Mouse (Mus musculus) CD4-positive helper T cell, adult 2 months (primary cell): ENCODE results near the gene Dlg2.
"Not testable (repeated sequence)": the region's sequence is repeated elsewhere in the genome, so short reads cannot be mapped to it uniquely, and the experiment has no call there.

Experiments
- DNase-seq: peaks from one replicate; pipeline ENCODE4 v3.0.0-alpha.2; 2012; ENCODE audit warnings: low read depth, missing footprints, low spot score

The Dlg2 gene

DNA sequence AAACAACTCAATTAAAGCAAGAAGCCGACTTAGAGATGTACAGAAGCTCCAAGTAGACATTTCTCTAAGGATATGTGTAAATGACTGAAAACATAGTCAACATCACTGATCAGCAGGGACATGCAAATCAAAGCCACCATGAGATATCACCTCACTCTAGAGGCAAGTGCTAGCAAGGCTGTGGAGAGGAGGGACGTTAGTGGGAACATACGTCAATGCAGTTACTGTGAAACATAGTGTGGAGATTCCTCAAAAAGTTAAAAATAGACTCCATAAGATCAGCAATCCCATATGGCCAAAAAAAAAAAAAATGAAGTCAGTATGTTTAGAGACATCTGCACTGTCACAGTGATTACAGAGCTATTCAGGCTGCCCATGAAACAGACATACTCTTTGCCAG lies 349.2 kb downstream of the Dlg2 start:
- no peak for DNase-seq

DNA sequence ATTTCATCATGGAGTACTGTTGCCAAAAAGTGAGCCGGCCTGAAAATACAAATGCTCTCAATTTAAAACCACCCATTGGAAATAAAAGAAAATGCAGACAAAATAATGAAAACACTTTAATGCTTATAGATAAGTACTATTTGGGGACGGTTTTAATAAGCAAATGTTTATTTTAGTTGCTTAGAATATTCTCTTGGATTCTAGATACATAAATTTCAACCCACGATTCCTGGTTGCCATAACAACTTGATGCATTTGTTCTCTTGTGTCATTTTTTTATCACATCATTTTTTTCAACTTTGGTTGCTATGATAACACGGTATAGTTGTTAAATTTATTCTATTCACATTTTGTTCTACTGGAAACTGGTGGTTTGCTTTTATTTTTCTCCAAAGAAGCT lies 364.8 kb downstream of the Dlg2 start:
- DNase-seq = no peak

DNA sequence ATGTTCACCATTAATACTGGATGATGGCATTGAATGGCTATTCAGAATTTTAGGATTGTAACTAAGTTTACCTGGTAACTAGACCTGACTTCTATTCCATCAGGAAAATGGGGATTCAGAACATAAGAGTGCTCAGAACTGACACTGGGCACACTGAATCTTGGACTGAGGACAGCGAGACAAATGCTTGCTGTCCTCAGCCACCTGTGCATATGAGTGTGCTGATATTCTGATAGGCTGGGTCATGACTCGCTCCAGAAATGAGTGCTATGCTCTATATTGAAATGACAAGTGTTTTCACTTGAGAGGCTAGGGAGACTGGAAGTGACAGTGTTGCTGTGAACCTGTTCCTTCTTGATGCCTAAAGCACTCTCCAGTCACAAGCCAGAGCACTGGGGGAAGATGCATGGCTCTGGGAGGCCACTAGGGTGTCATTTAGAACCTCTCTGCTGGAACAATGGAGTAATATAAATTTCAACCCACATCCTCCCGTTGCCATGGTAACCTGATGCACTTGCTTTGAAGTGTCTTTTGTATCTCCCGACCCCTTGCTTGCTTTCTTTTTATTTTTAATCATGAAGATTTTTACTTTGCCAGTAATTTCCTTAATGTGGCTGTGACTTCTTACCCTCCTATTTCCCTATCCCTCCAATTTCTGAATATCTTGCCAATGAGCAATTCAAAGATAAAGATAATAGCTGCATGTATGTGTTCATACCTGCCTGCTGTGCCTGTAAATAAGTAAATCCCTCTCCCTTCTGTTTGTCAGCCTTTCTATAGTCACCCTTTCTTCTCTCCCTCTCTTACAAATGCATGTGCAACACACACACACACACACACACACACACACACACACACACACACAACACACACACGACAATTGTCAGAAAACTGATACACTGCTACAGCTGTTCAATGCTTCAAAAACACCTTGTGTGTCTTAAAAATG lies 367.1 kb downstream of the Dlg2 start:
- DNase-seq = no peak

DNA sequence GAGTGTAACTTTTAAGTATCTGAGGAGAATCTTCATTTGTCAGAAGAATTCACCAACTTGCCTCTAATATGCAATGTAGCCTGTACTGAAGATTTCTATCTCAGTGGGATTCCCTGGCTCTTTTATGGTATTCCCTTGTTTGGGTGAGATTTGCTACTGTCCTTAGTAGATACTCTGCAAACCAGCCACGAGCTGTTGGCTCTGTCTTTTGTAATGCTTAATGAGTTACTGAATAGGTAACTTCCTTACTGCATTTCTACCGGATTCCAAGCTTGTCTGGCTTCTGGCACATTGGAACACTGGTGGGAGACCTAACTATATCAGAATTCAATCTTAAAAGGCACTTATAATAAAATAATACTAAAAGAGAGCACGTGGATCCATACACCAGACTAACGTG lies 400.3 kb downstream of the Dlg2 start:
- not testable (repeated sequence) for DNase-seq

DNA sequence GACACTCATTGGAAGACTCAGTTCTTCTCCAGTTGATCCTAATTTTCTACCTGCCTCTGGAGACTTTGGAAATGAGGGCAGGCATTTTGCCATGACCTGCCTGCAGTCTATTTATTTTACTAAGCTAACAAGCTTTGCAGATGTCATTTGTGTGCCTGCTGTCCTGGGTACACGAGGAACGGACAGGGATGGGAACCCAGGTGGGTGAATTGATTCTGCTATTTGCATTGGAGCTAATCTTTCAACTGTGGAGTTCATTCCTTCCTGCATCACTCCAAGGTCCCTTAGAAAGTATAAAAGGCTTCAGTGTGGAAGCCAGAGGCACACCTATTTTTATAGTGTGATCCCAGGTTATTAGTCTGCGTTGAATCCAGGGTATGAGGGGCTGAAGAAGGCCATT lies 406.3 kb downstream of the Dlg2 start:
- DNase-seq = no peak

DNA sequence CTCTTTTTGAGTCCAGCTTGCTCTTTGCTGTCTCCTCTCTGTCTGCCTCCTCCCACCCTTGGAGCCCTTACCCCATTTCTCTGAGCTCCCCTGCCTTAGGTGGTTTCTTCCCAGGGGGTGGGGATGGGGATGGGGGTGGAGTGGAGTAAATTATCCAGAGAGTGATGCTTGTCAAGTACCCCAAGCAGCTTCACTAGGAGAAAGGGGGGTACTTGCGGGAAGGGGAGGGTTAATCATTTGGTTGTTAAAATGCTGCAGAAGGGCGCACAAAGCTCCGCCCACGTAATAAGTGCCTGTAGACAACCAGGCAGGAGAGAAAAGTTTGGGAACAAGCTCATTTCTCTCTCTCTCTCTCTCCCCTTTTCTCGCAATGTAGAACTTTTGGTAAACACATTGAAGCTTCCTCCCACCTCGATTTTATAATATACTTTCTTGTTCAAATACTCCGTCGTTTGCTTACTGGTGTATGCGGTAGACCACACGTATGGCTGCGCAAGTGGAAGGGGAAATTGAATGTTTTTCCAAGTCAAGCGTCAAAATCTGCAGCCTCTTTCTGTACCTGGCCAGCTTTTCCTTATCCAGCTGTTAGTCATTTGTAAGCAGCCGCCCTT lies 410.0 kb downstream of the Dlg2 start:
- no peak for DNase-seq

DNA sequence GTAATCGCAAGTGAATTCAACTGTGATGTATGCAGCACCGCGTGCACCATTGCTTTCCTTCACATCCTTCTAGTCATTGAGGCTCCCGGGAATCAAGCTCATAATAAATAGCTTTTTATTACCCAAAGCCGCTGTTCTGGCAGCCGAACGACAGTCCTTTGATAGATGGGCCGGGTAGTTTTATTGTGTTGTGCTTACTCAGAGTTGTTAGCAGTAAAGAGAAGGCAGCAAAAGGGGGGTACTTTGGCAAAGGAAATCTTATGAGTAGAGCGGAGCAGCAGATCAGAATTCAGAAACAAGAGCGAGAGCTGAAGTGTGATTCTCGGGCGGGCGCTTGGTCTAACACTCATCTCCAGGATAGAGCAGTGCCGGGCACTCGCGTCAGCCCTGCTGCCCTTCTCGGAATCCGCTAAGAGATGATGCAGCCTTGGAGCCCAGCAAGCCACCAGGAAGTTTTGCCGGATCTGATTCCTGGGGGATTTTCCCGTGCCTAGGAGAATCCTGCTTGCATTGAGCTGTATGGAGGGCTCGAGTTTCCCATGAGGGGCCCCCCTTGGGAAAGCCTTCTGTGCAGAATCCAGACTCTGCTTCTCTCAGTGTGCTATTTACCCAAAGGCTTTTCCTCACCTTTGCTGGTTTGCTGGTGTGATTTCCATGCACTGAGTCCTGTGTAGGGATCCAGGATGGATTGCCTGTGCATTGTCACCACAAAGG lies 410.7 kb downstream of the Dlg2 start:
- DNase-seq = no peak

DNA sequence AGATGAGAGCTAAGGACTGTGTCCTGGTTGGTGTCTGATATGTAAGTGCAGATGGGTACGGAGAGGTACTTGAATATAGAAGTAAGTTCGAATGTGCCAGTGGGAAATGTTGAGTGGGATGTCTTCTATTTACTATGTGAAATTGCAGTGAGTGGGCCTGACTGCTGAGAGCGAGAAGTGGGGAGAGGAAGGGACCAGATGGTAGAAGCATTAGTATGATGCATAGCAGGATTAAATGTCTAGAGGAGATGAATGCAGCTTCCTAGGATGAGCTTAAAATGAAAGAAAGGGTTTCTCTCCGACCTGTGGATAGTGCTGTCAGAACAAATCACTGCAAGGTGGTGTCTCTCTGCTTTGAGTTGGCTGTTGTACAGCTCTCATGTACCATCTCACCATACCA lies 451.0 kb downstream of the Dlg2 start:
- DNase-seq = no peak

DNA sequence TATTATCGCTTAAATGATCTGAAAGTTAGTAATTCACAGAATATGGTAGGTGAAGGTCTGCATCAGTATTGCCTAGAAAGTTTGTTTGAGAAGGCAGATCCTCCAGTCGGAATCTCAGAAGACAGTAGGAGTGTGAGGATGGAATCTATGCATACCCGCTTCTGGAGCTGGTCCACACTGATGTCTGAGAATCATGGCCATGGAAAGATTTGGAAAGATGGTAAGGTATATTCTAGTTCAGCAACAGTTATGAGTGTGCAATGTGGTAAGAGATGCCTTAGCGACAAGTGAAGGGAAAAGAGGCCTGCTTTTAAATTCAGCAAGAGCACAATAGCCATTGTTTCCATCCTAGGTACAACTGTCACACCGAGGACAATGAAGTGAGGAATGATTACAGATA lies 464.3 kb downstream of the Dlg2 start:
- DNase-seq = no peak

DNA sequence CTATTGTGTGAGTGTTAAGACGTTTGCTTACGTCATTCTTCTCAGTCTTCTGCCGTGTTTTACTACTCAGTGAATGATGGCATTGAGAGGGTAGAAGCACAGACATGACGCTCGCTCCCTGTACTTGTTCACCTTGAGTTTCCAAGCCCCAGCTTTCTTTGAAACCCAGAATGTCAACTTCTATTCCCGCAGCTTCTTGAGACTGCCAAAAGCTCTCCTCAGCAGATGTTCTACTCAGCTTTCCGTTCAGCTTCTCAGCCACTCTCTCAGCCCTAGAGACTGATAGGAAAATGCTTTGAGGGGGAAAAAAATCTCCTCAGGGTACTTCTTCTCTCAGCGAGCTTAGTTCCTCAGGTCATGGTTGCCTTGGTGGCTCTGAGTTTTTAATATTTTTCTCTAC lies 470.6 kb downstream of the Dlg2 start:
- DNase-seq = no peak

DNA sequence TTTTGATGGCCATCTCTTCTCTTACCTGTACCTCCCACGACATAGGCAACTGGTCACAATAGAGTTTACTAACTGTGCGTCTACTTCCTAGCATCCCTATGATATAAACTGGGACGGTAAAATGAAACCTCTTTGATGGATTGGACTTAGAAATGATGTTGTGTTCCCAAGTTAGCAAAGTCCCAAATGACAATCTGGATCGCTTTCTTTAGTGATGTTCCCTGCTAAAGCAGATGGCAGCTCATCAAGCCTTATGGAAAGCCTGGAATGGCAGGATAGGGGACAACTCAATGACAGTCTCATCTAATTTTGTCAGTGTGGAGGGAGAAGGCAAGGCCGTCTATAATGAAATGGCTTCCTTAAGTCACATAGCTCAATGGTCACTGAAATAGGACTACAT lies 472.7 kb downstream of the Dlg2 start:
- DNase-seq = no peak

DNA sequence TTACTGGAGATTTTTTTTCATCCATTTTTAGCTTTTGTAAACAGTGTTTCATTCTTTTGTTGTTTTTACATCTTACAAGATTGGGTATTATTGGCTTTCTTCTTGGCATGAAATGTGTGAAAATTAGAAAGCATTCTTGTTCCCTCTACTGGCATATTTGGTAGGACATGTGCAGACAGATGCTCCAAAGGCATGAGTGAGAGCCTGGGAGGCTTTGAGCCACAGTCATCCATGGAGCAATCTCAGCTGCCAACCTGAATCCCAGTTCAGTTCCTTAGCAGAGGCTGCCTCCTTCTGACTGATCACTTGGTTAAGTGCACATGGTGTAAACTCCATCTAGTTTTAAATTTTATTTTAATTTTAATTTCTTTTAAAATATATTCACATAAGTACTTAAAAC lies 500.8 kb downstream of the Dlg2 start:
- DNase-seq = no peak

DNA sequence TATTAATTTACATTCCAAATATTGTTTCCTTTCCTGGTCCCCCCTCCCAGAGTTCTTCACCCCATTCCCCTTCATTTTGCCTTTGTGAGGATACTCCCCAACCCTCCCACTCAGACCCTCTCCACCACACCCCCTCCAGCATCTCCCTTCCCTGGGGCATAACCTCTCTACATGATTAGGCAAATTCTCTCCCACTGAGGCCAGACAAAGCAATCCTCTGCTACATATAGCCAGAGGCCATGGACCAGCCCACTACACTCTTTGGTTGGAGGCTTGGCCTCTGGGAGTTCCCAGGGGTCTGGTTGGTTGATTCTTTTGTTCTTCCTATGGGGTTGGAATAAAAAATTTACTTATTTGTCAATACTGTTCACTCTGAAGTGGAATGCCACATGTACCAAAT lies 505.6 kb downstream of the Dlg2 start:
- no peak for DNase-seq

DNA sequence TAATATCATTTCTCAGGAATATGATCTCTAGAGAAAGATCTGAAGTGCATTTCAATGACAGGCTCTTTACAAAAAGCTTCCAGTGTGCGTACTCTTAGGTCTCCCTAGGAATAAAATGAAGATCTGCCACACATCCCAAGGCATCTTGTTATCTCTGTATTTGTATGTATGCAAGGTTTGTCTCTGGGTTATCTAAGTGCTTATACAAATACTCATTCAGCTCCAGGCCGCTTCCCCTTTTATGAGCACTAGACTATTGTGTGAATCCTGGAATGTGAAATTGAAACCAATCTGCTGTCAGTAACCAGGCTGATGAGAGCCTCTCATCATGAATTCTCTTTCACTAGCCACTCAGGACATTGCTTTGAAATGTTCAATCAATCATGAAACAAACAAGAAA lies 534.2 kb downstream of the Dlg2 start:
- DNase-seq = no peak

DNA sequence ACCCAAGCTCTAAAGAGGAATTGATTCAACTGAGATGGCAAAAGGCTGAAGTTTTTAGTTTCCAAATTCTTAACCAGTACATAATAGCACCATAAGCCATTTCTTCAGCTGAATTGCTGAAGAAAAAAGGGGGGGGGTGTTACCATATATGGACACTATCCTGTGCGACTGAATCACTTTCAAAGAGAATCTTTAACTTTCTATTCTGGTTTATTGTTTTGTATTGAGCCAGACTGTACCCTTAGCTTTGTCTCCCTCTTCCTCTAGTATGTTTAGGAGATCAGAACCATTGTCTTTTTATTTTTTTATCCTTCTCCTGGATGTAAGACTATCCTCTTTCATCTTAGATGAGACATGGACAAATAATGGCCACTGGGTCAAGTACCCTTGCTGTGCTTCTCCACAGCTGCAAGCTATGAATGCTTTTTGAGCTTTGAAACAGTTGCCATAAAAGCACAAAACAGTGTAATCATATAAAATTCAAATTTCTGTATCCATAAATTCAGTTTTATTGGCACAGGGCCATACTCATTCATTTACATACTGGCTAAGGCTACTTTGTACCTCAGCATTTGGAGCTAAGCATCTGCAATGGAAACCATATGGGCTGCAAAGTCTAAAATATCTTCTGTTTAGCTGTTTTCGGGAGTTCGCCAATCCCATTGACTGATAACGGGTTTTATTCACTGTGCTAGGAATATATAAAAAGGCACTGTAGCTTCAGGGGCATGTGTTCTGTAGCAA lies 568.7 kb downstream of the Dlg2 start:
- no peak for DNase-seq

DNA sequence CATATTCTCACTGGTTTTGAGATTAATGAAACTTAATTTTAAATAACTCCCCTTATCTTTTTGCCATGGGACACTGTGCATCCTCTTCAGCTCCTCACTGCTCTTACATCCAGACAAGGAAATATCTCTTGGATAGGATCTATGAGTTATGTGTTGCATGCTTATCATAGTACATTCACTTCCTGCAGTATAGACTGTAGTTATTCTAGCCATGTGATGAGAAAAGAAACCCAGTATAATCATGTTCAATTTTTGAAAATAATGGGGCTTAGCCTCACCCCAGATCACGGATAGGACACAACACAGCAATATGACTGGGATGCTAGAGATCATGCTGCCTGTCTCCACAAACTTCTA lies 569.2 kb downstream of the Dlg2 start:
- DNase-seq = no peak

DNA sequence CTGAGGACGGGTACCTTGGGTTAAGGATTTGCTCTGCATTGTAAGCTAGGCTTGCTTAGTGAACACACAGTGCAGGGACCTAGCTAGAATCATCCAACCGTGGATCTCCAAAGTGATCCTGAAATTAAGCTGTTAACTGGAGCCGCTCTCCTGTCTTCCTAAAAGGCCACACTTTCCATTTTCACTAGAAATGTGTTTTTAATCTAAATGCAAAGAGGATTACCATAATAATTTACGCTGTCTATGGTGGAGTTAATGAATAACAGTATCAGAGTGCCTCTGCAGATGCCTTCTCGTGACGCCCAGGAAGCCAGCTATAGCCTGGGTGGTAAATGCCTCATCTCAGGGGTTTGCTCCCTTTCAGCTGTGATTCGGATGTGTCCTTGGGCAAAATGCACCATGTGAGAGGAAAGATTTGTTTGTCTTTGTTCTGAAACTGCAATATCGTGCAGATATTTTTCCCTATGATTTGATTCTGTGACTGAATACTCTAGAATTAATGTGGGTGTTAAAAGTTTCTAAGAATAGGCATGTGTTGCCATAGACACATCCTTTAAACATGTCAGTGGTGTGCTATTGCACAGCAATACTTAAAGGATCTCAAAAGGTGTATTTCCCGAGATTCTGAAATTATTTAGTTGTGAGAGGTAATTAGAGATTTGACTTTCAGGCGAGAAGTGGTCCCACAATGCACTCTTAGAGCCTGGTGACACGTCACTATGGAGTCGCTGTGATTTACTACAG lies 587.0 kb downstream of the Dlg2 start:
- DNase-seq = no peak

DNA sequence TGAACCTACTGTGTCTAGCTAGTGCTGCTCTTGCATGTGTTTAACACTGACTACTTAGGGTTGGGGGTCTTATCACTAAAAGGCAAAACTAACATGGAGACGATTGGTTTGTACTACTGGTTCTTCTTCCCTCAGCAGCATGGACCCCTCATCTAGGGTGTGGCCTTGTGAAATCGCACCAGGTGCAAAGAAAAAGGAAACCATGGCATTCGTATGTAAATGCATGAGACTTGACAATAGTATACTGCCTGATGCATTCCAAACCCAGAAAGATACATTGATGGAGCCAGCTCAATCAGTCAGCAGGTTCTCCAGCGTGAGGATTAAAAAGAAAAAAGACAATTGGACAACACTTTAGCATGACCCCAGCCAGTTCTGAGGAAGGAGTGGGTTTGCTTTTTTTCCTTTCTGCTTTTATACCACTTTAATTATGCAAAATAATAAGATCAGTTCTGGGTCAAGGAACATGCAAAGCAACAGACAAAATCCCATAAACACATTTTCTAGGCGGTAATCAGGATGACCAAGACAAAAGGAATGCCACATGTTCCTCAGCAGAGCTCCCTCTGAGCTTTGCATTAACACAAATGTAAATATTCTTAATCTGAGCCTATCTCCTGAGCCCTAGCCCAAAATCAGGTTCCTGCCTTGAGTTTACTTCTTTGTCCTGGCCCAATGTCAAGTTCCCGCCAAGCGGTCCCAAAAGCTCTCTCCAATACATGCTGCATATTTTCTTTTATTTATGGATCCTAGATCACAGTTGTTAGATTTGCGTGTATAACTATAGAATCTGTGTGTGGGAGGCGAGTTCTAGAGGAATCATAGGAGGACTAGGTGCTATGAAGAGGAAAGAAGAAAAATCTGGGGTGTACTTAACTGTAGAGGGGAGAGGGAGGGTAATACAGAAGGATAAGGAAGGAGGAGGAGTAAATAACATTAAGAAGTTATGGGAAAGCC lies 595.6 kb downstream of the Dlg2 start:
- no peak for DNase-seq

DNA sequence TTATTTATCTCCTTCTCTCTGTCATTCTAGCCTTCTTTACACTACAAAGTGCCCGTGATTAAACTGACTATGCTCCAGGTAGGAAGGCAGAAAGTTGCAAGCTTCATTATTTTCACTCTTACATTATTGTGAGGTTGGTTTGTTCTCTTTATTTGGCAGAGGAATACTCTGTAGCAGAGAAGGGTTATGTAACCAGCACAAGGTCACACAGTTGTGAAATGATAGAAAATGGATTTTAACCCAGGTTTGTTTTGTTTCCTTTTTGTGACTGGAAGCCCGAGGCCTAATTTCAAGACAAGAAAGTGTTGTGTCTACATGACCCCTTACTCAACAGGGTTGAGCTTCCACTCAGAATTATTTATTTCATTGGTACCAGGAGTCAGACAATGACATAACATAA lies 609.6 kb downstream of the Dlg2 start:
- no peak for DNase-seq
